Mouse (Mus musculus): Measurements from ENCODE around the gene Ppp1r13l. TPM values are rescaled to one million over a fixed set of nuclear protein-coding genes. Genes with fewer than 3 reads are reported as not detected.

Ppp1r13l gene
- polyA plus RNA-seq, 1 experiment from 2014 or later: 13.6 TPM

GRCm38 (mm10) chr7:19409753-19410152, 50.2 kb downstream of the Ppp1r13l start:
- Histone ChIP-seq H3K9me3 (replicated peaks; ENCODE audit: control insufficient read depth, low read length) (peaks cover 5% of the 10 kb centered on the region), H3K36me3 (ENCODE audit: control insufficient read depth, insufficient read depth) (peaks cover 17% of the 10 kb centered on the region), H3K27me3 (ENCODE audit: control insufficient read depth, insufficient read depth, low read length) (peaks cover 4% of the 10 kb centered on the region), H3K9ac (ENCODE audit: low read length) (peak overlapping the region; percentile 71), H3K27ac (ENCODE audit: low read length) (peak overlapping the region; percentile 99), H3K4me1 (ENCODE audit: control insufficient read depth, insufficient read depth, low read length) (peaks cover 20% of the 10 kb centered on the region), H3K4me3 (ENCODE audit: low read length) (no peak overlapping the region; the same call in 1 of the 2 replicates), H3K4me2 (ENCODE audit: low read depth, low read length) (peak overlapping the region; percentile 52)
- WGBS: 13% methylated on average over 6 of the region's 6 CpGs
- peak; percentile 68 for ATAC-seq (replicated peaks; ENCODE audit: extremely low read depth, insufficient read depth, low FRiP score)

DNA sequence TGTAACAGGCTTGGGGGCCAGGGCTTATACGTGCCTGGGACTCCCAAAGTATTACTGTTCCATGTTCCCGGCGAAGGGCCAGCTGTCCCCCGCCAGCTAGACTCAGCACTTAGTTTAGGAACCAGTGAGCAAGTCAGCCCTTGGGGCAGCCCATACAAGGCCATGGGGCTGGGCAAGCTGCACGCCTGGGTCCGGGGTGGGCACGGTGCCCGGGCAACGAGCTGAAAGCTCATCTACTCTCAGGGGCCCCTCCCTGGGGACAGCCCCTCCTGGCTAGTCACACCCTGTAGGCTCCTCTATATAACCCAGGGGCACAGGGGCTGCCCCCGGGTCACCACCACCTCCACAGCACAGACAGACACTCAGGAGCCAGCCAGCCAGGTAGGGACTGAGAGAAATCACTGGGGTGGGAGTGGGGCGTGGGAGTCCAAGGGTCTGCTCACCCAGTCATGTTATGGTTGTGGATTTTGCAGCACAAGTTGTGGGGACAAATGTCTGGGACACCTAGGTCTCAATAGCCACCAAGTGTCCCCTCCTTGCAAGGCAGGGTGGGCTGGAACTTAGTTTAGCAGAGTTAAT, 51.3 kb downstream of the Ppp1r13l start:
- H3K4me2 ChIP-seq (ENCODE audit: low read depth, low read length): peak overlapping the region; percentile 66
- peak; percentile 90 for ATAC-seq (replicated peaks; ENCODE audit: extremely low read depth, insufficient read depth, low FRiP score)

DNA sequence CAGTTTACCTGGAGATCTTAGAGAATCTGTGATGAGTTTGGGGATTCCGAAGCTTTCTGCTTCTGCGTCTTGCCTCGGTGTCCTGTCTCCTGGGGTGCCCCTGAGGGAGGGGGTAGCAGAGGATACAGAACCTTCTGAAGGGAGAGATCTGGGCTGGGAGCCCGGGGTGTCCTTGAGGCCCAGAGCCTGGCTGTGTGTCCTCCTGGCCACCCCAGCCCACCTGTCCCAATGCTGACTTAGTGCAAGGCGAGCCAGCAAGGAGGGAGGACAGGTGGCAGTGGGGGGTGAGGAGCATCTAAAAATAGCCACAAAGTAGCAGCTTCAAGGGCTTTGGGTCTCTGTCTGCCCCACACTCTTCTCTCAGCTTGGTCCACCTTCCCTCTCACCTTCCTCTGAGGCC, 52.2 kb downstream of the Ppp1r13l start:
- Histone ChIP-seq H3K27me3 (ENCODE audit: control insufficient read depth, insufficient read depth, low read length) (no peaks in the 10 kb centered on the region), H3K4me2 (ENCODE audit: low read depth, low read length) (peak overlapping the region; percentile 66), H3K27ac (ENCODE audit: low read length) (peak overlapping the region; percentile 99), H3K9me3 (replicated peaks; ENCODE audit: control insufficient read depth, low read length) (peaks cover 5% of the 10 kb centered on the region), H3K9ac (ENCODE audit: low read length) (peak overlapping the region; percentile 88), H3K36me3 (ENCODE audit: control insufficient read depth, insufficient read depth) (peaks cover 29% of the 10 kb centered on the region), H3K4me3 (ENCODE audit: low read length) (peak overlapping the region; percentile 64), H3K4me1 (ENCODE audit: control insufficient read depth, insufficient read depth, low read length) (peaks cover 30% of the 10 kb centered on the region)
- no peak for ATAC-seq (replicated peaks; ENCODE audit: extremely low read depth, insufficient read depth, low FRiP score)
- 66% methylated on average over 5 of the region's 5 CpGs for WGBS

More for the DNA sequence above, 51.3 kb downstream of the Ppp1r13l start:
- peaks cover 23% of the 10 kb centered on the region for H3K36me3 ChIP-seq (ENCODE audit: control insufficient read depth, insufficient read depth)
- peaks cover 5% of the 10 kb centered on the region for H3K9me3 ChIP-seq (replicated peaks; ENCODE audit: control insufficient read depth, low read length)
- peak overlapping the region; percentile 88 for H3K9ac ChIP-seq (ENCODE audit: low read length)
- peak overlapping the region; percentile 64 for H3K4me3 ChIP-seq (ENCODE audit: low read length)
- peak overlapping the region; percentile 99 for H3K27ac ChIP-seq (ENCODE audit: low read length)
- H3K27me3 ChIP-seq (ENCODE audit: control insufficient read depth, insufficient read depth, low read length): no peaks in the 10 kb centered on the region
- peaks cover 26% of the 10 kb centered on the region for H3K4me1 ChIP-seq (ENCODE audit: control insufficient read depth, insufficient read depth, low read length)
- 48% methylated on average over 11 of the region's 11 CpGs for WGBS

DNA sequence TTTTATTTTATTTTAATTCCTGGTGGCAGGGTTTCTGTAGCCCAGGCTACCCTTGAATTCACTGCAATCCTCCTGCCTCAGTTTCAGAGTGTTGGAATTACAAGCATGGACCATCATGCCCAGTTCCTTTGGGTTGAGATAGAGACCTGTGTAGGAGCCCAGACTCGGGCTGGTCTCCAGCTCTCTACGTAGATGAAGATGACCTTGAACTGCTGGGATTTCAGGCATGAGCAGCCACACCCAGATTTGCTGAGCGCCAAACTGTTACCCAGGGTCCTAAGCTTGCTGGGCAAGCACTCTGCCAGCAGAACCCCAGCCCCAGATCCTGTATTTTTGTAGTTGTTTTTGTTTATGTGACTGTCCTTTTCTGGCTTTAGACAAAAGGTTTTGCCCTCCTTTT, 54.0 kb downstream of the Ppp1r13l start:
- H3K9ac ChIP-seq (ENCODE audit: low read length): peak overlapping the region; percentile 52; the same call in 1 of the 2 replicates
- H3K4me2 ChIP-seq (ENCODE audit: low read depth, low read length): peak overlapping the region; percentile 66
- no peak overlapping the region; the same call in 1 of the 2 replicates for H3K27ac ChIP-seq (ENCODE audit: low read length)
- H3K4me3 ChIP-seq (ENCODE audit: low read length): peak overlapping the region; percentile 64
- whole genome bisulfite sequencing: 66% methylated on average over 3 of the region's 3 CpGs
- peaks cover 30% of the 10 kb centered on the region for H3K4me1 ChIP-seq (ENCODE audit: control insufficient read depth, insufficient read depth, low read length)
- H3K36me3 ChIP-seq (ENCODE audit: control insufficient read depth, insufficient read depth): peaks cover 33% of the 10 kb centered on the region
- ATAC-seq (replicated peaks; ENCODE audit: extremely low read depth, insufficient read depth, low FRiP score): no peak
- peaks cover 5% of the 10 kb centered on the region for H3K9me3 ChIP-seq (replicated peaks; ENCODE audit: control insufficient read depth, low read length)
- H3K27me3 ChIP-seq (ENCODE audit: control insufficient read depth, insufficient read depth, low read length): no peaks in the 10 kb centered on the region

DNA sequence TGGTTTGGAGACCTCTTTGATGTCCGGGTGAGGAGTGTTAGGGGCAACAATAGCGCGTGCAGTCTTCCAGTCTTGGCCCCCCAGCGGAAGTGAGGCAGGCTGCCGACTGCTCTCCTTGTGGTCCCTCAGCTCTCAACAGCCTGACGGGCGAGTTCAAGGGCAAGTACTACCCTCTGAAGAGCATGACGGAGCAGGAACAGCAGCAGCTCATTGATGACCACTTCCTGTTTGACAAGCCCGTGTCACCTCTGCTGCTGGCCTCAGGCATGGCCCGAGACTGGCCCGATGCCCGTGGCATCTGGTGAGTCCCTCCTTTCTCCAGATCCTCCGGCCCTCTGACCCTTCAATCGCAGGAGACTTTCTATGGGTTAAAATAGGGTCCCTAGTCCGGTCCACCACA, 57.0 kb downstream of the Ppp1r13l start:
- Histone ChIP-seq H3K9ac (ENCODE audit: low read length) (no peak overlapping the region), H3K4me3 (ENCODE audit: low read length) (no peak overlapping the region; the same call in 1 of the 2 replicates), H3K27me3 (ENCODE audit: control insufficient read depth, insufficient read depth, low read length) (peaks cover 10% of the 10 kb centered on the region), H3K27ac (ENCODE audit: low read length) (no peak overlapping the region), H3K4me2 (ENCODE audit: low read depth, low read length) (no peak overlapping the region), H3K36me3 (ENCODE audit: control insufficient read depth, insufficient read depth) (peaks cover 33% of the 10 kb centered on the region), H3K9me3 (replicated peaks; ENCODE audit: control insufficient read depth, low read length) (peaks cover 5% of the 10 kb centered on the region), H3K4me1 (ENCODE audit: control insufficient read depth, insufficient read depth, low read length) (peaks cover 34% of the 10 kb centered on the region)
- WGBS: 49% methylated on average over 15 of the region's 15 CpGs
- ATAC-seq (replicated peaks; ENCODE audit: extremely low read depth, insufficient read depth, low FRiP score): no peak

DNA sequence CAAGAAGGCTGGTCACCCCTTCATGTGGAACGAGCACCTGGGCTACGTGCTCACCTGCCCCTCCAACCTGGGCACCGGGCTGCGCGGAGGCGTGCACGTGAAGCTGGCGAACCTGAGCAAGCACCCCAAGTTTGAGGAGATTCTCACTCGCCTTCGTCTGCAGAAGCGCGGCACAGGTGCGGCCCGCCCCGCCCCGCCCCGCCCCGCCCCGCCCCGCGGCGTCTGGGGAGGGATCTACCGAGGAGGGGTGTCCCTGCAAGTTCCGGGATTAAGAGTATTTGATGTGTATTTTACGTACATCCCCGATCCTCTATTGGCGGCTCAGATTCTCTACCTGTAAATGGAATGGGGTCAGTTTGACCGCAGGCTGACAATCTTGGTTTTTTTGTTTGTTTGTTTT, 60.6 kb downstream of the Ppp1r13l start:
- no peak for ATAC-seq (replicated peaks; ENCODE audit: extremely low read depth, insufficient read depth, low FRiP score)
- H3K36me3 ChIP-seq (ENCODE audit: control insufficient read depth, insufficient read depth): peaks cover 20% of the 10 kb centered on the region
- no peaks in the 10 kb centered on the region for H3K9me3 ChIP-seq (replicated peaks; ENCODE audit: control insufficient read depth, low read length)
- H3K4me3 ChIP-seq (ENCODE audit: low read length): no peak overlapping the region
- H3K27ac ChIP-seq (ENCODE audit: low read length): no peak overlapping the region
- H3K4me2 ChIP-seq (ENCODE audit: low read depth, low read length): peak overlapping the region; percentile 26
- 14% methylated on average over 28 of the region's 28 CpGs for WGBS
- no peak overlapping the region for H3K9ac ChIP-seq (ENCODE audit: low read length)
- H3K4me1 ChIP-seq (ENCODE audit: control insufficient read depth, insufficient read depth, low read length): peaks cover 22% of the 10 kb centered on the region
- peaks cover 10% of the 10 kb centered on the region for H3K27me3 ChIP-seq (ENCODE audit: control insufficient read depth, insufficient read depth, low read length)

- peak; percentile 89 for ATAC-seq (replicated peaks; ENCODE audit: extremely low read depth, insufficient read depth, low FRiP score)
- Histone ChIP-seq H3K4me2 (ENCODE audit: low read depth, low read length) (peak overlapping the region; percentile 62), H3K36me3 (ENCODE audit: control insufficient read depth, insufficient read depth) (peaks cover 22% of the 10 kb centered on the region), H3K9ac (ENCODE audit: low read length) (no peak overlapping the region), H3K9me3 (replicated peaks; ENCODE audit: control insufficient read depth, low read length) (no peaks in the 10 kb centered on the region), H3K27ac (ENCODE audit: low read length) (no peak overlapping the region), H3K4me3 (ENCODE audit: low read length) (peak overlapping the region; percentile 40), H3K27me3 (ENCODE audit: control insufficient read depth, insufficient read depth, low read length) (peaks cover 10% of the 10 kb centered on the region), H3K4me1 (ENCODE audit: control insufficient read depth, insufficient read depth, low read length) (peaks cover 17% of the 10 kb centered on the region)
- WGBS: 13% methylated on average over 43 of the region's 43 CpGs
Measured at GRCm38 (mm10) chr7:19420821-19421636, 61.5 kb downstream of the Ppp1r13l start.

GRCm38 (mm10) chr7:19423083-19423482, 63.5 kb downstream of the Ppp1r13l start:
- 87% methylated on average over 3 of the region's 3 CpGs for WGBS
- peaks cover 27% of the 10 kb centered on the region for H3K36me3 ChIP-seq (ENCODE audit: control insufficient read depth, insufficient read depth)

GRCm38 (mm10) chr7:19424051-19424450, 64.5 kb downstream of the Ppp1r13l start:
- no peak for ATAC-seq (replicated peaks; ENCODE audit: extremely low read depth, insufficient read depth, low FRiP score)
- no peaks in the 10 kb centered on the region for H3K9me3 ChIP-seq (replicated peaks; ENCODE audit: control insufficient read depth, low read length)
- WGBS: 51% methylated on average over 4 of the region's 4 CpGs
- no peak overlapping the region for H3K4me3 ChIP-seq (ENCODE audit: low read length)
- H3K4me2 ChIP-seq (ENCODE audit: low read depth, low read length): no peak overlapping the region
- H3K27ac ChIP-seq (ENCODE audit: low read length): no peak overlapping the region
- peaks cover 10% of the 10 kb centered on the region for H3K27me3 ChIP-seq (ENCODE audit: control insufficient read depth, insufficient read depth, low read length)
- H3K9ac ChIP-seq (ENCODE audit: low read length): no peak overlapping the region
- H3K4me1 ChIP-seq (ENCODE audit: control insufficient read depth, insufficient read depth, low read length): peaks cover 13% of the 10 kb centered on the region
- peaks cover 35% of the 10 kb centered on the region for H3K36me3 ChIP-seq (ENCODE audit: control insufficient read depth, insufficient read depth)

More at GRCm38 (mm10) chr7:19423083-19423482, 63.5 kb downstream of the Ppp1r13l start:
- no peak for ATAC-seq (replicated peaks; ENCODE audit: extremely low read depth, insufficient read depth, low FRiP score)
- Histone ChIP-seq H3K4me2 (ENCODE audit: low read depth, low read length) (no peak overlapping the region), H3K4me3 (ENCODE audit: low read length) (no peak overlapping the region), H3K27me3 (ENCODE audit: control insufficient read depth, insufficient read depth, low read length) (peaks cover 10% of the 10 kb centered on the region), H3K27ac (ENCODE audit: low read length) (no peak overlapping the region), H3K4me1 (ENCODE audit: control insufficient read depth, insufficient read depth, low read length) (peaks cover 13% of the 10 kb centered on the region), H3K9me3 (replicated peaks; ENCODE audit: control insufficient read depth, low read length) (no peaks in the 10 kb centered on the region), H3K9ac (ENCODE audit: low read length) (no peak overlapping the region)
